Mouse (Mus musculus) intestine, embryonic 16.5 days (tissue): ENCODE results near the gene Tdrd12. TPM values are rescaled to one million over a fixed set of nuclear protein-coding genes. Genes with fewer than 3 reads are reported as not detected.

Experiments
- ATAC-seq: fragments of 200-750 bp; cut with Nextera tagmentation; 2 replicates; pipeline ENCODE4 v1.8.0; 2017; ENCODE audit warnings: moderate TSS enrichment, moderate library complexity
- H3K27ac ChIP-seq: fragments of 300-500 bp; sonication (generic); 2 replicates; pipeline ENCODE4 v1.5.1; 2014; ENCODE audit warnings: mild to moderate bottlenecking, low read length
- H3K27me3 ChIP-seq: fragments of 300-500 bp; sonication (generic); replicated peaks from 2 replicates; pipeline ENCODE4 v1.6.1; 2014; ENCODE audit warnings: low read length, control low read depth, mixed read lengths; ENCODE audit not compliant: control insufficient read depth, insufficient read depth
- H3K36me3 ChIP-seq: fragments of 300-500 bp; sonication (generic); 2 replicates; pipeline ENCODE4 v1.6.1; 2014; ENCODE audit warnings: low read length, control low read depth; ENCODE audit not compliant: control insufficient read depth, insufficient read depth
- H3K4me1 ChIP-seq: fragments of 300-500 bp; sonication (generic); 2 replicates; pipeline ENCODE4 v1.6.1; 2014; ENCODE audit warnings: low read length, control low read depth, mixed read lengths; ENCODE audit not compliant: control insufficient read depth, insufficient read depth
- H3K4me2 ChIP-seq: fragments of 300-500 bp; sonication (generic); 2 replicates; pipeline ENCODE4 v1.6.1; 2014; ENCODE audit warnings: low read depth, low read length, control low read depth
- H3K4me3 ChIP-seq: fragments of 300-500 bp; sonication (generic); 2 replicates; pipeline ENCODE4 v1.5.1; 2014; ENCODE audit warnings: mild to moderate bottlenecking, low read length
- H3K9ac ChIP-seq: fragments of 300-500 bp; sonication (generic); 2 replicates; pipeline ENCODE4 v1.6.1; 2014; ENCODE audit warnings: low read depth, low read length
- H3K9me3 ChIP-seq: fragments of 300-500 bp; sonication (generic); 2 replicates; pipeline ENCODE4 v1.6.1; 2016; ENCODE audit warnings: low read length, control low read depth; ENCODE audit not compliant: control insufficient read depth
- WGBS: fragments of 180-500 bp; shearing (Covaris S2); extraction: QIAGEN DNeasy Blood & Tissue Kit; methylation state at CpG from one replicate; pipeline ENCODE4 v1.1.7; 2014; 5-methylcytosine and 5-hydroxymethylcytosine counted together
- polyA plus RNA-seq: library from polyadenylated mRNA; unstranded; fragments of >200 nt; fragmentation: Nextera tagmentation; extraction: Ambion mirVana; gene quantifications from 2 replicates; pipeline ENCODE4 v1.2.1, GENCODE M21; 2015

Gene Tdrd12
- polyA plus RNA-seq: 0.98 and 1.6 TPM in 2 replicates

DNA sequence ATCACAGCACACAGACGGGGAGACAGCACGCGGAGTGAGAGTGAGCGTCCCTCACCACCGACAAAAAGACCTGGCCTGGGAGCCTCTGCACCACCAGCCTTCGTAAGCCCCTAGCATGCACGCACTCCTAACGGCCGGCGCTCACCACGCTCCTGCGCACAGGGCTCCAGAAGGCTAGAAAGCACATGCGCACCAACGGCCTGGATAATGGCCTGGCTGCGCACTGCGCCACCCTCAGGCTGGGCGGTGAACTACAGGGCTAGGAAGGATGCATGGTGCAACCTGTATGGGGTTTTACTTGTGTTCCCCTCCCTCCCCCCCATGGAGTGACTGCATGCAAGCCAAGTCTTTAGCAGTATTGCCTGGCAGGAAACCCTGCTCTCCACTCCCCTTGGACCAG is at the start of gene Tdrd12:
Tdrd12 (minus strand) TSS at position 184 of the 400 bp plus-strand sequence.
- Histone ChIP-seq H3K27me3 (no peaks in the 10 kb centered on the region), H3K9me3 (no peaks in the 10 kb centered on the region), H3K4me3 (no peak within 1 kb of the TSS), H3K4me2 (no peak within 1 kb of the TSS), H3K9ac (no peak within 1 kb of the TSS), H3K36me3 (no peaks in the 10 kb centered on the region), H3K27ac (no peak within 1 kb of the TSS), H3K4me1 (no peaks in the 10 kb centered on the region)
- ATAC-seq: no peak
- WGBS: 90% methylated on average over 17 of the region's 17 CpGs

DNA sequence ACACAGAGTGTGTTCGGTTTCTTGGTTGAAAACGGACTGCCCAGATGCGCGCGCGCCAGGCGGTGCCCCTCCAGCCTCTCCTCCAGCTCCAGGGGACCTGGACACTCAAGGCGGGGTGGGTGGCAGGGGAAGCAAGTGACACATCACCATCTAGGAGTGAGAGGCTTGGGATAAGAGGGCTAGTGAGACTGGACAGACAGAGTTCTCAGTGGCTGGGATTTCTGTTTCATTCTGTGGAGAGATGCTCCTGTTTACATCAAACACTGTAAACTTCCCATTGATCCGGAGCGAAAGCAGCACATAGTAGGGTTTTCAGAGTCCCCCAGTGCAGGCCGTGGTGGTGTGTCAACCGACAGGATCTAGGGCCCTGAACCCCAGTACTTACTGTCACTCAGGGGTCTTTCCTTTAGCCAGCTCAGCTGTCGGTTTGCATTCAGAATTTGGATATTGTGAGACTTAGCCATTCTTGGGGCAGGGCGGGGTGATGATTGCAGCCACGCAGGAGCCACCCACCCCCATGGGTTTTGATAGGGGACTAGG is 49.4 kb upstream of the Tdrd12 start:
- H3K4me2 ChIP-seq: peak overlapping the region; percentile 90
- WGBS: 19% methylated on average over 15 of the region's 15 CpGs
- 0 out of 2 replicates have a peak, but pooled peaks cover 3% of the 10 kb centered on the region for H3K36me3 ChIP-seq
- H3K4me3 ChIP-seq: peak overlapping the region; percentile 76
- H3K27me3 ChIP-seq: peaks cover 24% of the 10 kb centered on the region
- peak overlapping the region; percentile 81 for H3K9ac ChIP-seq
- peaks cover 17% of the 10 kb centered on the region for H3K4me1 ChIP-seq
- H3K9me3 ChIP-seq: no peaks in the 10 kb centered on the region
- no peak for ATAC-seq
- H3K27ac ChIP-seq: no peak overlapping the region

DNA sequence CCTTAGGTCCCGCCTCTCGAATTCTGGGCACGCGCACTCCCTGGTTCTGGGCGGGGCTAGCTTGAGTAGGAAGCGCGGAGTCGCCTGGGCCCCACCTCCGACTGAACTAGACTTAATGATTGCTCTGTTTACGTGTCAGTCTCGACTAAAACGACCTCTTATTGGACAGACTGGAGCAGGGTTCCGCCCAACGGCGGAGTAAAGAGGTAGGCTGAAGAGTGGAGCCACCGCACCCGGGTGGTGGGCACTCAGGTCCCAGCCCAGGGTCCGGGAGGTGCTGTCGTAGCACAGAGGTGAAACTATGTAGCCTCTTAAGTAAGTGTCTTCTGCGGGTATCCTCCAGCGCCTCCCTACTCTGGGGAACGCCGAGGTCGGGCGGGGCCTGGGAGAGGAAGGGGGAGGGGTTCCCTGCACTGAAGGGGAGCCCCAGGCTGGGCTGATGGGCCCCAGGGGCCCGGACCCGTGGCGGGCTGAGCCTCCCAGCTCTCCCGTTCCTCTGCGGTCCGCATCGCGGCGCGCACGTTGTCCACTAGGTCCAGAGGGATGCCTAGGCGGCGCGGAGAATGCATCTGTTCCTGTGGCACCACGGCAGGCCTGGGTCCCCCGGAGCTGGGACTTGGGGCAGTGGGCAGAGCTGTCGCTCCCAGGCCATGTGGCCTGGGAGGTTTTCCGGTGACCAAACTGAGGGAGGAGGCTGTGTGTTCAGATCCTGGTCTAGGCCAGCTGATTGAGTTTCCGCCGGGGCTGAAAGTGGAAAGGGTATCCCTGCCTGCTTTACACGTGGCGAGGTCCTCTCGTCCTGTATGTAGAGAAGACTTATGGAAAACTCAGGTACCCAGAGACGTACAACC is 48.7 kb upstream of the Tdrd12 start, which contains the start of gene Ankrd27:
Ankrd27 (plus strand) TSS at position 190 of the 851 bp plus-strand sequence.
- peak within 1 kb of the TSS; percentile 57 for H3K27ac ChIP-seq
- H3K4me3 ChIP-seq: peak within 1 kb of the TSS; percentile 76
- peak; percentile 98 for ATAC-seq
- no peaks in the 10 kb centered on the region for H3K9me3 ChIP-seq
- WGBS: under 1% methylated on average over 49 of the region's 49 CpGs
- peaks cover 24% of the 10 kb centered on the region for H3K27me3 ChIP-seq
- peaks cover 17% of the 10 kb centered on the region for H3K4me1 ChIP-seq
- H3K36me3 ChIP-seq: no peaks in the 10 kb centered on the region
- peak within 1 kb of the TSS; percentile 81 for H3K9ac ChIP-seq
- H3K4me2 ChIP-seq: peak within 1 kb of the TSS; percentile 90

DNA sequence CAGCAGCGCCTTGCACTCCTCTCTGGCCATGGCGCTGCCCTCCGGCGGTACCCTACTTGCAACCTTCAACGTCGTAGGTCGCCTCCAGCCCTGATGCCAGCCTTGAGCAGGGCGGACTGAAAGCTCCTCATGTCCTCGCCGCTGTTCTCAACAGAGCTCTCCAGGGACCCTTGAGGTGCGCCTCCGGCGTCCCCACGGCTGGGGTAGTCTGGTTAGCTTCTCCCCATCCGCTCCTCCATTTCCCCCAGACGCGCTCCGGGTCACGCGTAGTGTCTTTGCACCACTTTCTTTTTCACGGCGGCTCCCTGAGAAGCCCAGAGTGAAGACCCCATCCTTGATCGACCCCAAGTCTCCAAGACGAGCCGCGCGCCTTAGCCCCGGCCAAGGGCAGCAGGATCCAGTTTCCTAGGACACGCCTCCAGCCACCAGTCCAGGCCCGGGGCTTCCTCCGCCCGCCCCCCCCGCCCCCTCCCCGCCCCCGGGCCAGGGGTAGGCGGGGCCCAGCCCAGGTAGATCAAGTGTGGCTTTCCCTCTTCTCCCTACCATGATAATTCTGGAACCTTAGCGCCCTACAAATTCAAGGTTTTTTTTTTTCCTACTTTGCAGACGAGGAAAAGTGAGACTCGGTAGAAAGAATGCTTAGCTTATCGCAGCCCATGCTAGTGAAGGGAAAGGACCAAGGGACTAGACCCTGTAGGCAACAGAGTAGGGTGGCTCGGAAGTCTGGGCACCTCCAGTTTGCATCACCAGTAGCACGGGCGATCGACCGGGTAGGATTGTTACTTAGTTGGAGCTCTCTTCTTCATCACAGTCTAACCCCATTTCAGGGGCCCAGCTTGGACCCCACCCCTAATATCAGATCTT is 47.9 kb upstream of the Tdrd12 start, which contains the start of gene Rgs9bp:
Rgs9bp (minus strand) TSS at position 392 of the 864 bp plus-strand sequence.
- Histone ChIP-seq H3K4me1 (peaks cover 17% of the 10 kb centered on the region), H3K9me3 (no peaks in the 10 kb centered on the region), H3K4me3 (peak within 1 kb of the TSS; percentile 76), H3K27me3 (peaks cover 24% of the 10 kb centered on the region), H3K9ac (peak within 1 kb of the TSS; percentile 81), H3K4me2 (peak within 1 kb of the TSS; percentile 90), H3K36me3 (no peaks in the 10 kb centered on the region), H3K27ac (peak within 1 kb of the TSS; percentile 57)
- ATAC-seq: peak; percentile 85
- under 1% methylated on average over 45 of the region's 45 CpGs for WGBS

DNA sequence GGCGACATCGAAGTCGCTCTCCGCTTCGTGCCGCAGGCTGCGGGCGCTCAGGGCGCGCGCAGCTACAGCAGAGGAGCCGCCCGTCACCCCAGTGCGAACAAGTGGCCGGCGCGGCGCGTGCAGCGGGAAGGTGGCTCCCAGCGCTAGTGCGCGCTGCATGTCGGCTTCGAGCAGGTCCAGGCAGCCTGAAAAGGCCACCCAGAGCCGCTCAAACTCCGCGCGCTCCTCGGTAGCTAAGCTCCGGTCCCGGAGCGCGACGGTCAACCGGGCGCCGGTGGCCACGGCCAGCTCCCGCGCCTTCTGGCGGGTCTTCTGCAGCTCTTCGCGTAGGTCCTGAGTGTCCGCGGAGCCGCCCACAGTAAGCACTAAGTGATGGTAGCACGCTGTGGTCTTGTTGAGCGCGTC is 47.2 kb upstream of the Tdrd12 start:
- Histone ChIP-seq H3K4me2 (peak overlapping the region; percentile 90), H3K27ac (no peak overlapping the region), H3K27me3 (peaks cover 24% of the 10 kb centered on the region), H3K9me3 (no peaks in the 10 kb centered on the region), H3K4me3 (peak overlapping the region; percentile 76), H3K9ac (peak overlapping the region; percentile 65), H3K36me3 (no peaks in the 10 kb centered on the region), H3K4me1 (peaks cover 17% of the 10 kb centered on the region)
- ATAC-seq: no peak
- under 1% methylated on average over 50 of the region's 50 CpGs for WGBS

DNA sequence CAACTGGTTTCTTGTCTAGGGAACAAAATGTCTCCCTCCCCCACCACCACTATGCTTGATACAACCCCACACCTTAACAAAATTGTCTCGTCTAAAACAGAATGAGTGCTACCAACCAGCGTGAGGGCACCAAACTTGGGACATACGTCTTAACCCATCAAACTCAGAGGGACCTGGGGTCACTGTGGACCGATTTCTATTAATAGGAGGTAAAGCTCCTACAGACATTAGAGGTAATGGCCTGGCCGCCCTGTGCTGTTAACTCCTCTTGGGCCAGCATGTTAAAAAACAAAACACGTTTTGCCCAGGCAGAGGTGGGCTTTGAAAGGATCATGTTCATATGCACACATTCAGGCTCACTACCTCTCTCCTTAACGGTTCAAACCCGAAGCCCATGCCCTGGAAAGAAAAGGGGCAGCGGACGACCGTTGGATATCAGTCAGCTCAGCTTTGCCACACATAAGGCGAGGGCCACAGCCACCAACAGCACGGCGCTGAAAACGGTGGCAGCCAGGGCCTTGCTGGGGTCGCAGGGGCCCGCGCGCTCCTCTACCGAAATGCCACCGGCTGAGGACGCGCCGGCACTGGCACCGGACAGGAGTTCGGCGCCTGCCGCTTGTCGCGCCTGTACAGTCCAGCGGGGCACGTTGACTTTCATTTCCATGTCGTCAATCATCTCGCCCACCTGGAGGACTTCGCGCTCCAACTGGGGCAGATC is 46.7 kb upstream of the Tdrd12 start:
- WGBS: 6% methylated on average over 36 of the region's 36 CpGs
- Histone ChIP-seq H3K27ac (no peak overlapping the region), H3K9me3 (no peaks in the 10 kb centered on the region), H3K27me3 (peaks cover 24% of the 10 kb centered on the region), H3K4me3 (peak overlapping the region; percentile 76), H3K4me1 (peaks cover 17% of the 10 kb centered on the region), H3K4me2 (peak overlapping the region; percentile 90), H3K9ac (peak overlapping the region; percentile 65), H3K36me3 (no peaks in the 10 kb centered on the region)
- ATAC-seq: no peak

DNA sequence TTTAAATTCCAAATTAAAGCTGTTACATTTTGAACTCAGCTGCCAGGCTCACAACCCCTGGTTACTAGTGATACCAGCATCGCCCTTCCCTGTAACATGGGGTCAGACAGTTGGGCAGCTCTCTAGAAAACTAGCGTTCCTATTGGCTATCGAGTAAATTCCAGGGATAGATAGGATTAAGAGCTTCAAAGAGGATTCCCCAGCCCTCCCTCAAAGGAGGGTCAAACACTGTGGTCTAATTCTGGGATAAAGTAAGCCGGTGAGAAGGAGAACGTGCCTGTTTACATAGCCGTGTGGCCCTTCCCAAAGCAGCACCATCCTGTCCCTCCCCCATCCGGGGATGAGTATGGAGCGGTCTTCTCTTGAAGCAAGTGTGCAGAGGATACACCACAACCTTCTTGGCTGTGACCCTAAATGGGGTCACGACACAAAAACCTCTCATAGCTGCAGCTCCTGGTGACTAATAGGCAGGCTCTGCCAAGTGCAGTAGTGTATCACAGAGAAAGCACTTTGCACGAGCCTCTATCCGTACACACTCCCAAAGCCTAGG is 46.0 kb upstream of the Tdrd12 start:
- Histone ChIP-seq H3K36me3 (no peaks in the 10 kb centered on the region), H3K9me3 (no peaks in the 10 kb centered on the region), H3K4me3 (no peak overlapping the region), H3K27ac (no peak overlapping the region), H3K9ac (no peak overlapping the region), H3K4me1 (peaks cover 17% of the 10 kb centered on the region), H3K27me3 (peaks cover 24% of the 10 kb centered on the region), H3K4me2 (no peak overlapping the region)
- 16% methylated on average over 11 of the region's 11 CpGs for WGBS
- ATAC-seq: no peak

DNA sequence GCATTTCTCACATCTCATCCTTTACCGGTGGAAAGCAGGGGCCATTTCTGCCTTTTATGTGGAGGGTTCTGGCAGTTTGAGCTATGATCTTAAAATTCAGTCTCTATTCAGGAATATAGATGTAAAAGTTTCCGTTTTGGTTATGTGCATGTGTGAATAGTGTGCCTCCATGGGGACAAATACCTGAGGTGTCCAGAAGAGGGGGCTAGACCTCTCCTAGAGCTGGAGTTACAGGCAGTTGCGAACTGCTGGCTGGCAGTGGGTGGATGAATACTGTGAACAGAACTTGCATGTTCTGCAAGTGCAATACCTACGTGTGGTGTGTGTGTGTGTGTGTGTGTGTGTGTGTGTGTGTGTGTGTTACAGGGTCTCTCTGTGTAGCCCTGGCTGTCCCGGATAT is 45.2 kb upstream of the Tdrd12 start:
- 70% methylated on average over 5 of the region's 5 CpGs for WGBS
- Histone ChIP-seq H3K9me3 (no peaks in the 10 kb centered on the region), H3K4me2 (no peak overlapping the region), H3K36me3 (no peaks in the 10 kb centered on the region), H3K27me3 (peaks cover 24% of the 10 kb centered on the region), H3K4me3 (no peak overlapping the region), H3K9ac (no peak overlapping the region), H3K27ac (no peak overlapping the region), H3K4me1 (peaks cover 11% of the 10 kb centered on the region)
- ATAC-seq: no peak
